Mouse (Mus musculus) forebrain, embryonic 16.5 days (tissue): ENCODE measurements at regions not wholly inside any gene's neighbourhood (a gene's known extent, or its start where the extent isn't known, plus 50 kb on each side); places are given as distances from the start of the nearest gene placed in this dataset.

Experiments
- ATAC-seq: fragments of 200-750 bp; cut with Nextera tagmentation; 2 replicates; pipeline ENCODE4 v1.8.0; 2017; ENCODE audit warnings: mild to moderate bottlenecking, moderate library complexity
- H3K27ac ChIP-seq: fragments of 300-500 bp; sonication (generic); 2 replicates; pipeline ENCODE4 v1.5.1; 2014; ENCODE audit warnings: low read length, control low read depth
- H3K27me3 ChIP-seq: fragments of 300-500 bp; sonication (generic); replicated peaks from 2 replicates; pipeline ENCODE4 v1.6.1; 2014; ENCODE audit warnings: low read length; ENCODE audit not compliant: control insufficient read depth, insufficient read depth
- H3K36me3 ChIP-seq: fragments of 300-500 bp; sonication (generic); 2 replicates; pipeline ENCODE4 v1.6.1; 2014; ENCODE audit not compliant: control insufficient read depth, insufficient read depth
- H3K4me1 ChIP-seq: fragments of 300-500 bp; sonication (generic); replicated peaks from 2 replicates; pipeline ENCODE4 v1.6.1; 2014; ENCODE audit warnings: low read length; ENCODE audit not compliant: control insufficient read depth, insufficient read depth
- H3K4me2 ChIP-seq: fragments of 300-500 bp; sonication (generic); 2 replicates; pipeline ENCODE4 v1.6.1; 2014; ENCODE audit warnings: mild to moderate bottlenecking, low read length, control low read depth
- H3K4me3 ChIP-seq: fragments of 300-500 bp; sonication (generic); replicated peaks from 2 replicates; pipeline ENCODE4 v1.5.1; 2014; ENCODE audit warnings: mild to moderate bottlenecking, low read length, control low read depth
- H3K9ac ChIP-seq: fragments of 300-500 bp; sonication (generic); replicated peaks from 2 replicates; pipeline ENCODE4 v1.6.1; 2014; ENCODE audit warnings: low read depth, low read length, control low read depth
- H3K9me3 ChIP-seq: fragments of 300-500 bp; sonication (generic); 2 replicates; pipeline ENCODE4 v1.6.1; 2016; ENCODE audit warnings: low read length; ENCODE audit not compliant: control insufficient read depth
- WGBS: fragments of 180-500 bp; shearing (Covaris S2); extraction: QIAGEN DNeasy Blood & Tissue Kit; methylation state at CpG from one replicate; pipeline ENCODE4 v1.1.7; 2014; 5-methylcytosine and 5-hydroxymethylcytosine counted together

DNA sequence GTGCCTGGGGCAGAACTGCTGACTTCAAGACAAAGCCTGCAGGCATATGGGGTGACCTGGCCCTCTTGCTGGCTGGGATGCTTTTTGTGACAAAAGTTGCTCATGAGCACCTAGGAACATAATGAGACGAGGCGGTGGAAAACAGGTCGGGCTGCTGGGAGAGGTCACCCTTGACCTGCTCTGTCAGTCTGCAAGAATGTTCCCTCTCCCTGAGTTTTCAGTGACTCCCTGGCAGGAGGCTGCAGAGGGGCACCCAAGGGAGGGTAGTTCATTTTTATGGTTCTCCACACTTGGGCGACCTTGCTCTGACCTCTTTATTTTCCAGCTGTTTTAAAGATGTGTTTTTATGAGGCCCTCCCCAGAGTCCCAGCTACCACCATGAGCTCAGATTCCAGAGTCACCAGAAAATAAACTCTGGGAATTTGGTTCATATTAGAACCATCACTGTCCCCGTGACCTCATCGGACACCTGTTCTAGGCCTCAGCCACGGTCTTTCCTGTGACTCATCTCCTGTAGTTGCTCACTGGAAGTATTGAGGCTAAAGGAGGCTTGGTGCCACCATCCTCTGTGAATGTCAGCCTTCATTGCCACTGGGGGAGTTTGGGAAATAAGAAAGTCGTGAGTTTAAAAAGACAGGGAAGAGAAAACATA is 108.7 kb upstream of the Pmepa1 start:
- Histone ChIP-seq H3K36me3 (no peaks in the 10 kb centered on the region), H3K4me1 (no peaks in the 10 kb centered on the region), H3K4me3 (no peak overlapping the region), H3K9me3 (no peaks in the 10 kb centered on the region), H3K27ac (no peak overlapping the region), H3K4me2 (no peak overlapping the region), H3K9ac (no peak overlapping the region), H3K27me3 (no peaks in the 10 kb centered on the region)
- ATAC-seq = no peak
- WGBS = 85% methylated on average over 8 of the region's 8 CpGs

DNA sequence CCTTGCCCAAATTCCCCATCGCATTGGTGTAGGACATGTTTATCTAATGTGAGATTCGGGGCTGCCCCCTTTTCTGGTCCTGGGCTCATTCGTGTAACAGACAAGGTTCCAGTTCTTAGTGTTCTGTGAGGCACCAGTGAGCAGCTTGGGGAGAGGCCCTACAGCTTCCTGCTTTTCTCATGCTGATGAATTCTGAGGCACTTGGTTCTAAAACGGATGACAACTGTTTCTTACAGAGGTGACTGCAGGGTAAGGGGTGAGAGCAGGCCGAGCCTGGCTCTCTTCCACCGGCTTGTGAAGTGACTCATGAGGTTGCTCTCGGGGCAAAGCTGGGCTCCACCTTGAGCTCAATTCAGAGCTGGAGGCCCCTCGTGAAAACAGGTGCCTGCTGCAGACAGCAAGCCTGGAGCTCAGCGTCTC is 109.4 kb upstream of the Pmepa1 start:
- Histone ChIP-seq H3K4me1 (no peaks in the 10 kb centered on the region), H3K9ac (no peak overlapping the region), H3K4me2 (no peak overlapping the region), H3K4me3 (no peak overlapping the region), H3K9me3 (no peaks in the 10 kb centered on the region), H3K36me3 (no peaks in the 10 kb centered on the region), H3K27me3 (no peaks in the 10 kb centered on the region), H3K27ac (no peak overlapping the region)
- 65% methylated on average over 9 of the region's 9 CpGs for WGBS
- no peak for ATAC-seq

DNA sequence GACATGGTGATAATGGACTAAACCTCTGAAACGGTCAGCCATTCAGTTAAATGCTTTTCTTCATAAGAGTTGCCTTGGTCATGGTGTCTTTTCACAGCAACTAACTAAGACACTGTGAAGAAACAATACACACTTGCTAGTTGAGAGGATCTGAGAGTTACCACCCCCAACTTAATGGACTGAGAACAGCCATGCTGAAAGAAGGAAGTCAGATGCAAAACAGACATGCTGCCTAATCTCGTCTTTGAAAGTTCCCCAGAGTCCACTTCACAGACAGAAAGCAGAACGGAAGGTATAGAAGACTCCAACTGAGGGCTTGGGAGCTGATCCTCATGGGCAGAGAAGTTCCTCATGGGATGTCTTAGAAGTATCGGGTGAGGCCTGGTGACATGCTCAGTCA is 111.8 kb upstream of the Pmepa1 start:
- Histone ChIP-seq H3K27me3 (no peaks in the 10 kb centered on the region), H3K27ac (no peak overlapping the region), H3K4me1 (no peaks in the 10 kb centered on the region), H3K4me3 (no peak overlapping the region), H3K36me3 (no peaks in the 10 kb centered on the region), H3K9ac (no peak overlapping the region), H3K9me3 (no peaks in the 10 kb centered on the region), H3K4me2 (no peak overlapping the region)
- ATAC-seq = no peak
- 75% methylated on average over 4 of the region's 4 CpGs for WGBS

DNA sequence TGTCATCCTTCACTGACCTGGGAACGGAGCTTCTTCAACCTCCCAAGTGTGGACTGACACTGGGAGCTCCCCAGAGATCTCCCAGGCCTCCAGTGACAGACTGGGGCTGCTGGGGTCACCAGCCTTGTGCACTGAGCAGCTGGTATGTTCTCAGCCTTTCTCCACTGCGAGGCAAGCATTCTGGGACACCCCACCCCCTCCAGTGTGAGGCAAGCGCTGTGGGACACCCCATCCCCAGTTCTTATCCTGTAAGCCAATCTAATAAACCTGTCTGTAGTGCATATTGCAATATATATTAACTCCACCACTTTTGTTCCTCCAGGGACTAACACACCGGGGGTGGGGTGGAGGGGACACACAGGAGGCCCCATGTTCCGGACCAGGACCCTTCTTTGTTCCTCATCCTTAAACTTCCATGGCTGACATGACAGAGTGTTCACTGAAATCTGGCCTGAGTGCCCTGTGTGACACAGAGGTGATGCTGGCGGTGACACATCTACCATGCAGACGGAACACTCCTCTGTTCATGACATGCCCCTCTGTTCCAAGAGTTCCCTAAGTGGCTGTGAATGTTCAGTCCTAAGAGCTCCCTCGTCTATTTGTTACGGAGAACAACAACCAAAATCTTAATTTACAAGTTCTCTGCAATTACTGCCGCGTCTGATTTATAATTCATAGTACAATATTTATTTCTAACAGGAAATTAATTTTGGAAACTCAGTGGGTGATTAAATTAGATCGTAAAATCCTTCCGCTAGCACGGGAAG is 116.4 kb upstream of the Pmepa1 start:
- no peak overlapping the region for H3K9ac ChIP-seq
- H3K27ac ChIP-seq = no peak overlapping the region
- no peak overlapping the region for H3K4me3 ChIP-seq
- H3K9me3 ChIP-seq = 0 out of 2 replicates have a peak, but pooled peaks cover 2% of the 10 kb centered on the region
- peaks cover 7% of the 10 kb centered on the region; the same call in 1 of the 2 replicates for H3K4me1 ChIP-seq
- WGBS = 88% methylated on average over 14 of the region's 14 CpGs
- H3K36me3 ChIP-seq = no peaks in the 10 kb centered on the region
- no peak for ATAC-seq
- H3K27me3 ChIP-seq = no peaks in the 10 kb centered on the region
- H3K4me2 ChIP-seq = no peak overlapping the region

DNA sequence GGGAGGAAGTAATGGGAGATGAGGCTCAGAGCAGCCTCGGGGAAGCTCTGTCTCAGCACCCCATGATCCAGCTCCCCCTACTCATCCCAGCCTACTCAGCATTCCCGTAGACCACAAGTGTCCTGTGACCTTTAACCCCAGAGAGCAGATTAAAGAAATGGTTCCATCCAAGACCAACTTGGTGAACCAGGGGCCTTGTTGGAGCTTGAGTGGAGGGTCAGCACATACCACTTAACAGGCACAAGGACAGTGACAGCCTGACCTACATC is 116.9 kb upstream of the Pmepa1 start:
- Histone ChIP-seq H3K9ac (no peak overlapping the region), H3K27ac (no peak overlapping the region), H3K4me1 (peaks cover 7% of the 10 kb centered on the region; the same call in 1 of the 2 replicates), H3K9me3 (0 out of 2 replicates have a peak, but pooled peaks cover 2% of the 10 kb centered on the region), H3K4me3 (no peak overlapping the region), H3K4me2 (no peak overlapping the region), H3K36me3 (no peaks in the 10 kb centered on the region), H3K27me3 (no peaks in the 10 kb centered on the region)
- ATAC-seq = no peak
- WGBS = 56% methylated on average over 2 of the region's 2 CpGs

- H3K27ac ChIP-seq = no peak overlapping the region
- ATAC-seq = peak; percentile 82
- WGBS = 32% methylated on average over 6 of the region's 6 CpGs
These were observed 119.2 kb upstream of the Pmepa1 start for GRCm38 (mm10) chr2:173395526-173395925.

GRCm38 (mm10) chr2:173397846-173398331 is 121.6 kb upstream of the Pmepa1 start:
- 0 out of 2 replicates have a peak, but pooled peaks cover 2% of the 10 kb centered on the region for H3K9me3 ChIP-seq
- WGBS = 88% methylated on average over 2 of the region's 2 CpGs
- no peaks in the 10 kb centered on the region for H3K27me3 ChIP-seq
- no peak overlapping the region for H3K27ac ChIP-seq
- peaks cover 7% of the 10 kb centered on the region; the same call in 1 of the 2 replicates for H3K4me1 ChIP-seq
- ATAC-seq = no peak
- H3K9ac ChIP-seq = no peak overlapping the region
- H3K36me3 ChIP-seq = no peaks in the 10 kb centered on the region
- no peak overlapping the region for H3K4me3 ChIP-seq
- no peak overlapping the region for H3K4me2 ChIP-seq

More at GRCm38 (mm10) chr2:173395526-173395925, 119.2 kb upstream of the Pmepa1 start:
- Histone ChIP-seq H3K9me3 (0 out of 2 replicates have a peak, but pooled peaks cover 2% of the 10 kb centered on the region), H3K4me3 (no peak overlapping the region), H3K27me3 (no peaks in the 10 kb centered on the region), H3K4me1 (peaks cover 7% of the 10 kb centered on the region; the same call in 1 of the 2 replicates), H3K36me3 (no peaks in the 10 kb centered on the region), H3K9ac (no peak overlapping the region), H3K4me2 (no peak overlapping the region)

DNA sequence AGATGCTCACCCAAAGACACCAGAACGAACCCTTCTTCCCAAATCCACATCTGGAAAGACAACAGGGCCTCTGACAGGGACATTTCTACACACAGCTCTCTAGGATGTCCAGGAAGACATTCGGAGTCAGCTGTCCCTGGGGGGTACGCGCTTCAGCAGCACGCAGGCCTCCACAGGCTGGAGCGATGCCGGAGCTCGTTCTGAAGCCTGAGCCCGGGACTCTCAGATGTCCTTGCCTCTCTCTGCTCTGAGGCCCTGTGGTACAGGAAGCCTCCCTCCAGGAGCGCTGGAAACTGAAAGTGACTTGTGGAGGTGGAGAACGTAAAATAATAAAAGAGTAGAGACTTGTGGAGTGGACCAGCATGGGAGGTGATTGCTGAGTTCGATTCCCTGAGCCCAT is 116.8 kb upstream of the 1700021F07Rik start:
- H3K27me3 ChIP-seq = no peaks in the 10 kb centered on the region
- no peak overlapping the region for H3K4me2 ChIP-seq
- WGBS = 75% methylated on average over 12 of the region's 12 CpGs
- ATAC-seq = no peak
- no peaks in the 10 kb centered on the region for H3K9me3 ChIP-seq
- no peaks in the 10 kb centered on the region for H3K36me3 ChIP-seq
- peaks cover 21% of the 10 kb centered on the region for H3K4me1 ChIP-seq
- no peak overlapping the region for H3K4me3 ChIP-seq
- no peak overlapping the region for H3K9ac ChIP-seq
- H3K27ac ChIP-seq = no peak overlapping the region; the same call in 1 of the 2 replicates

- Histone ChIP-seq H3K4me2 (peak overlapping the region; percentile 7; the same call in 1 of the 2 replicates), H3K4me3 (no peak overlapping the region), H3K27me3 (no peaks in the 10 kb centered on the region), H3K4me1 (peaks cover 21% of the 10 kb centered on the region), H3K36me3 (no peaks in the 10 kb centered on the region), H3K27ac (peak overlapping the region; percentile 75), H3K9ac (peak overlapping the region; percentile 44), H3K9me3 (no peaks in the 10 kb centered on the region)
- 3% methylated on average over 13 of the region's 13 CpGs for WGBS
- ATAC-seq = peak; percentile 93
These were observed 115.9 kb upstream of the 1700021F07Rik start for GRCm38 (mm10) chr2:173406344-173407094.
